Mouse (Mus musculus) heart, postnatal 0 days (tissue): ENCODE results near the gene Eid2b.

Source experiments
- CTCF ChIP-seq: IDR thresholded peaks from 2 replicates; pipeline ENCODE4 v1.5.1; 2016; ENCODE audit warnings: antibody characterized with exemption, control low read depth, low read depth
- EP300 ChIP-seq: IDR thresholded peaks from 2 replicates; pipeline ENCODE4 v1.6.1; 2016; ENCODE audit warnings: antibody characterized with exemption, low read depth

DNA sequence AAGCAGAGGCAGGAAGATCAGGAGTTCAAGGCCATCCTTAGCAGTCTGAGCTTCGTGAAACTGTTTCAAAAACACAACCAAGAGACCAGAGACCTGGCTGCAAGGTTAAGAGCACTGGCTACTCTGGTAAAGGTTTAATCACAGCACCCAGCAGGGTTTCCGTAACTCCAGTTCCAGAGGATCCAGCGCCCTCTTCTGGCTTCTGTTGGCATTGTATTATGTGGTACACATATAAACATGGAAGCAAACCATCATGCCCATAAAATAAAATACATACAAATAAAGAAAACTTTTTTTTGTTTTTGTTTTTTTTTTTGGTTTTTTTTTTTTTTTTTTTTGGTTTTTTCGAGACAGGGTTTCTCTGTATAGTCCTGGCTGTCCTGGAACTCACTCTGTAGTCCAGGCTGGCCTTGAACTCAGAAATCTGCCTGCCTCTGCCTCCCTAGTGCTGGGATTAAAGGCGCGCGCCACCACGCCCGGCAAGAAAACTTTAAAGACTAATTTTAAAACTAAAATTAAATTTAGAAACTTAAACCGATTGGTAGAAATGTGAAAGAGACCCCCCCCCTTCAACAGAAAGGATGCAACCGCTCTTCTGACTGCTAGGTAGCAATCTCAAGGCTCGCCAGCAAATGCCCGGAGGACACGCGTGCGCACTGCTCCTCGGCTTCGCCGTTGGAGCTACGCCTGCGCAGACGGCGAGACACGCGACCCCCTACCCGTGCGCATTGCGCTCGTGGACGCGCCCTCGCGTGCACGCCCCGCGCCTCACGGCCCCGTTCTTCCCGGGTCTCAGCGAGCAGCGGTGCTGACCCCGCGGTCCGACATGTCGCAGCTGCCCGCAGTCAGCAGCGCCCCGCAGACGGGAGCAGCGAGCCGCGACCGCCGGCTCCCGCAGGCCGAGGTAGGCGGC, 10.2 kb upstream of the Eid2b start, which contains the start of gene Eid2:
- no peak for TF ChIP-seq CTCF
- TF ChIP-seq EP300, result no peak
